Mouse (Mus musculus) myocyte (in vitro differentiated cells): ENCODE results near the gene Gm20388.

Experiments used
- MAX ChIP-seq: IDR thresholded peaks from one replicate; pipeline ENCODE4 v1.6.1; 2011; ENCODE audit warnings: low read depth, mild to moderate bottlenecking, control low read depth
- MYOG ChIP-seq, 3 experiments: IDR thresholded peaks; one replicate each; pipeline ENCODE4 v1.6.1; 2011; ENCODE audit warnings: control low read depth in 2 of 3, low read depth in 2 of 3, mild to moderate bottlenecking in 2 of 3; ENCODE audit not compliant: insufficient read length in 2 of 3, control insufficient read depth in 1 of 3, insufficient read depth in 1 of 3
- POLR2A ChIP-seq: IDR thresholded peaks from one replicate; pipeline ENCODE4 v1.6.1; 2011; ENCODE audit warnings: low read depth, mild to moderate bottlenecking, control low read depth, moderate library complexity; ENCODE audit not compliant: insufficient read length
- TCF12 ChIP-seq: IDR thresholded peaks from one replicate; pipeline ENCODE4 v1.6.1; 2011; ENCODE audit warnings: mild to moderate bottlenecking, control low read depth; ENCODE audit not compliant: poor library complexity, insufficient read depth, severe bottlenecking
- USF1 ChIP-seq: IDR thresholded peaks from one replicate; pipeline ENCODE4 v1.6.1; 2011; ENCODE audit warnings: low read depth, mild to moderate bottlenecking, control low read depth, moderate library complexity

DNA sequence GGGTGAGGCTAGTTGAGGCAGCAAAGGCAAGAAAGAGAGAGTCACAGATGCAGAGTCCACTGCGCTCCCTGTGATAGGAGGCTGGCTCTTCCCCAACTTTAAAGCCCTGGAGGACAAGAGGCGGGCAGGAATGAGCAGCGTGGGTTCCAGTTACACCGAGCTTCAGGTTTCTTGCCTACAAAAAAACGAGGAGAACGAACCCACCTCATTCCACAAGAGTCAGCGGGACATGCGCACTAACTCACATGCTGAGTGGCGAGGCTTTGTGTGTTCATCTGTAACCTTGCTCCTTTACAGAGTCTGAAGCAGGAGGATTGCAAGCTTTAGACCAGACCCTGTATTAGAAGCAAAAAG lies 2748.1 kb downstream of the Gm20388 start:
- no peak for TF ChIP-seq POLR2A
- no peak for TF ChIP-seq MYOG (IDR thresholded peaks at IDR 0.05; ENCODE audit: control insufficient read depth in 1 of 3, insufficient read depth in 1 of 3, insufficient read length in 2 of 3, low read depth in 2 of 3)
- TF ChIP-seq TCF12: no peak
- TF ChIP-seq USF1: no peak
- no peak for TF ChIP-seq MAX
